Mouse (Mus musculus): ENCODE measurements at regions not wholly inside any gene's neighbourhood (a gene's known extent, or its start where the extent isn't known, plus 50 kb on each side); places are given as distances from the start of the nearest gene placed in this dataset.

DNA sequence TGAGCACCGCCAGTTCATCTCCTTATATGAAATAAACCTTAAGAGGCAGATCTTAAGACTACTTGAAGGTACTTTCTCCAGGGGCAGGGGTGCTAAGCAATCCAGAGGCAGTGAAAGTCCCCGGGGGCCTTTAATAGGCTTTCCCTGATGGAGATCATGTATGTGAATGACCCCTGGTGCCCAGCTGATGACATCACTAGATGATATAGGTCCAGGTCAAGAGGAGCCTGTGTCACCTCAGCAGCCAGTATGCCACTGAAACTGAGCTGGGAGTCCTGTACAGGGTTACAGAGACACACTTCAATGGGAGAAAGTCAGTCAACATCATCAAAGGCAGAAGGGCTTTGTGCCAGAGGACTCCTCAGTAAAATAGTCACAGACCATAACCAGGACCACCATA lies 457.8 kb downstream of the Wdr11 start:
- TF ChIP-seq CTCF (IDR thresholded peaks at IDR 0.05), result no peak
- TF ChIP-seq POLR2A (IDR thresholded peaks at IDR 0.05; ENCODE audit: insufficient read depth, low read depth, low read length), result no peak
- no peak for TF ChIP-seq EP300 (IDR thresholded peaks at IDR 0.05; ENCODE audit: insufficient read depth, low read depth, low read length)

All from heart, adult 2 months (tissue).